Mouse (Mus musculus) adrenal gland, postnatal 10 days (tissue): ENCODE data around the gene Gm3099. TPM values are rescaled to one million over a fixed set of nuclear protein-coding genes. Genes with fewer than 3 reads are reported as not detected.
"Not testable (repeated sequence)": the region's sequence is repeated elsewhere in the genome, so short reads cannot be mapped to it uniquely, and the experiment has no call there.

Experiments used
- DNase-seq: peaks from one replicate; pipeline ENCODE4 v3.0.0; 2021; ENCODE audit warnings: mixed read lengths
- long read RNA-seq, 2 experiments: library from polyadenylated mRNA; stranded (forward); transcript quantifications; one replicate each; pipeline ENCODE4 v2.0.0; 2021
- total RNA-seq, 2 experiments: library from RNA; stranded (reverse); gene quantifications; 2 replicates each; pipeline ENCODE4 v1.2.3; 2021

Gene Gm3099
- total RNA-seq, result not detected
- long read RNA-seq, experiment 1, result 0 reads
- long read RNA-seq, experiment 2, result 0 reads

DNA sequence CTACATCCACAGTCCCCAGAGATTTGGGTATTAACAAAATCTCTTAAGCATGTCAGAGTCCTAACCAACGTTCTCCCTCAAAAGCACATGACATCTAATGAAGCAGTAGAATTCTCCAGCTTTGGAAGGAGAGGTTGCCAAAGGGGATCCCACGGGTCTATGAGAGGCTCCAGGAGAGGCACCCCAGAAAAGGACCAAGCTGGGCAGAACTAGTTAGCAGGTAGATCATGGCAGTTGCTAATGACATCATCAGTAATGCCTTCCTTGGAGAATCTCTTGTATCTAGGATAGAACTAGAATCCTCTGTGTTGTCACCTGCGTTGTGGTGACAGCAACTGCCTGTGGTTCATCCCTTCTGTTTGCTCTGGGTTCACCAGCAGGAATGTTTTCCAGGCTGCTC, at the start of gene Gm3099:
Gene Gm3099 (plus strand): TSS at position 301 of the 400 bp plus-strand sequence.
- DNase-seq, result not testable (repeated sequence)

DNA sequence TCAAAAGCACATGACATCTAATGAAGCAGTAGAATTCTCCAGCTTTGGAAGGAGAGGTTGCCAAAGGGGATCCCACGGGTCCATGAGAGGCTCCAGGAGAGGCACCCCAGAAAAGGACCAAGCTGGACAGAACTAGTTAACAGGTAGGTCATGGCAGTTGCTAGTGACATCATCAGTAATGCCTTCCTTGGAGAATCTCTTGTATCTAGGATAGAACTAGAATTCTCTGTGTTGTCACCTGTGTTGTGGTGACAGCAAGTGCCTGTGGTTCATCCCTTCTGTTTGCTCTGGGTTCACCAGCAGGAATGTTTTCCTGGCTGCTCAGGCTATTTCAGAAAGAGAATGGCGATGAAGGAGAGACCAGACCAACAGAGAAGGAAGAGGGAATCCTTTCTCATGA, 34.9 kb upstream of the Gm3099 start, which contains the start of gene Gm3095:
Gene Gm3095 (plus strand): TSS at position 301 of the 400 bp plus-strand sequence.
- DNase-seq, result not testable (repeated sequence)

DNA sequence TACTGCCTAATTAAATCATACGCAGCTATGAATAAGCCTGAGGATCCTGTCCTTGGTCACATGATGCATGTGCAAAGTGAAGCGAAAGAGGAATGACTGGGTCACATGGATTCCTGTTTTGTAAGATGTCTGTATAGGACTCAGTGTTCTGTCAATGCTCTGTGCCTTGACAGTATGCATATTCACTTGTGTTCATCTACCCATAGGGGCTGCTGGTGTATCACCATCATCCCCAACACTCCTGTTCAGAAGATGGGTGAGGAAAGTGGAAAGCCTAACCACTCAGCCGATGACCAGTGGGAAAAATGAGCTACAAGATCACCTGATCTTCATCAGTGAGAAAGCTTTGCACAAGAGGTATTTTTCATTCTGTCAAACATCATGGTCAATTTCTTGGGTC, 25.4 kb downstream of the Gm3099 start, which contains the start of gene Gm5796:
Gene Gm5796 (plus strand): TSS at position 301 of the 400 bp plus-strand sequence.
- DNase-seq, result not testable (repeated sequence)

Other genes starting within 250 kb of the Gm3099 start
- under 1 TPM; 0.33 to 0.70 TPM for gene Gm3002, start 188.3 kb upstream of the Gm3099 start, total RNA-seq
- gene Gm3033, start 152.1 kb upstream of the Gm3099 start, total RNA-seq, result under 1 TPM in 1 of 2 experiments, not detected in 1; 0.45 TPM
- not detected for gene Gm2916, start 114.2 kb upstream of the Gm3099 start, total RNA-seq
- gene Gm3029, start 66.6 kb upstream of the Gm3099 start, total RNA-seq, result not detected
- not detected for gene Gm3095, start 34.8 kb upstream of the Gm3099 start, total RNA-seq
- under 1 TPM; 0.61 to 0.99 TPM for gene Gm5796, start 25.5 kb downstream of the Gm3099 start, total RNA-seq
- gene Gm3115, start 85.7 kb downstream of the Gm3099 start, total RNA-seq, result under 1 TPM in 1 of 2 experiments, not detected in 1; 0.36 TPM
- gene Gm8108, start 112.1 kb downstream of the Gm3099 start, total RNA-seq, result 1 to 10 TPM; 2.0 to 2.1 TPM
- gene Gm3127, start 166.6 kb downstream of the Gm3099 start, total RNA-seq, result not detected
- gene Gm2974, start 184.2 kb downstream of the Gm3099 start, total RNA-seq, result not detected